ENCODE assay signal across 16 mouse cellular contexts in genomic region chr5:8408746-8409145, GRCm38 (mm10). TPM values are rescaled to one million over a fixed set of nuclear protein-coding genes. Genes with fewer than 3 reads are reported as not detected.
DNase-seq lines count a peak whose midpoint lies in the region; ATAC-seq and TF ChIP-seq lines count a peak whose summit lies in the region.
"Had no signal": no experiment of that assay in that cellular context is flagged by ENCODE, and none has a peak within 500 bp of the region (broad histone marks: within the 10 kb centered on the region; RNA-seq: fewer than 3 reads in every experiment).

No protein-coding gene starts in this region.

- TF ChIP-seq POLR2A in CH12.LX (IDR thresholded peaks at IDR 0.05; ENCODE audit: low read depth, low read length) = no peak

- TF ChIP-seq EP300 in CH12.LX (IDR thresholded peaks at IDR 0.05; ENCODE audit: low read length) = no peak

- no peak overlapping the region for H3K4me2 ChIP-seq in kidney, postnatal 0 days (ENCODE audit: low read length)
- H3K4me2 ChIP-seq in CH12.LX (ENCODE audit: insufficient read depth, low read depth, poor library complexity, severe bottlenecking) = no peak overlapping the region
- H3K4me2 ChIP-seq: embryonic facial prominence, embryonic 15.5 days; heart, embryonic 12.5 days had no signal

- no peak for DNase-seq in kidney, postnatal 0 days (ENCODE audit: low spot score)
- DNase-seq in kidney, postnatal 14 days = no peak
- DNase-seq in 416B (ENCODE audit: low read depth) (peak; percentile 39), CH12.LX (ENCODE audit: extremely low read depth) (no peak)
- no peak for DNase-seq in right cerebral cortex, postnatal 14 days
- no peak for DNase-seq in neural tube, embryonic 10.5 days (ENCODE audit: extremely low spot score, low spot score)
- DNase-seq: cerebellum, postnatal 14 days; embryo, embryonic 11 days; heart, postnatal 36 days; kidney, adult 9 months; thymus, adult 18-20 months had no signal

- peak; percentile 36 for TF ChIP-seq CTCF in kidney, postnatal 0 days (IDR thresholded peaks at IDR 0.05; ENCODE audit: low read depth)
- TF ChIP-seq CTCF in CH12.LX (conservative IDR thresholded peaks at IDR 0.05 in 1 of 2, IDR thresholded peaks at IDR 0.05 in 1 of 2; ENCODE audit: low read depth in 2 of 2, low read length in 2 of 2) = no peak

- H3K4me3 ChIP-seq in kidney, postnatal 0 days (replicated peaks; ENCODE audit: low read depth, low read length) = no peak overlapping the region
- H3K4me3 ChIP-seq in CH12.LX (replicated peaks in 1 of 3; ENCODE audit: low read depth in 2 of 3, low read length in 2 of 3, poor library complexity in 1 of 3) = no peak overlapping the region
- H3K4me3 ChIP-seq: embryonic facial prominence, embryonic 15.5 days; heart, embryonic 12.5 days; midbrain, embryonic 10.5 days; myocyte had no signal

- in situ Hi-C loops in CH12.LX (cut with MboI; ENCODE audit: low pct_ligation_motif_present, low pct_unique_long_range_greater_than_20kb, low sequenced_read_pairs) = no loop called here

- dilution Hi-C loops in CH12.LX (cut with MboI; ENCODE audit: extremely low pct_ligation_motif_present, extremely low pct_unique_long_range_greater_than_20kb, low sequenced_read_pairs) = no loop called here

- no peak overlapping the region for H3K9ac ChIP-seq in kidney, postnatal 0 days (ENCODE audit: low read depth, low read length)
- H3K9ac ChIP-seq in CH12.LX (ENCODE audit: insufficient read depth, low read depth) = no peak overlapping the region
- H3K9ac ChIP-seq: embryonic facial prominence, embryonic 15.5 days; heart, embryonic 12.5 days had no signal

- 87% methylated on average over 4 of the region's 4 CpGs for WGBS in kidney, postnatal 0 days

- H3K79me2 ChIP-seq in CH12.LX (replicated peaks; ENCODE audit: control insufficient read depth, extremely low read depth, insufficient read depth, poor library complexity, severe bottlenecking) = peaks cover 16% of the 10 kb centered on the region

- no peak for ATAC-seq in kidney, postnatal 0 days (replicated peaks; ENCODE audit: low FRiP score, low read depth)
- peak; percentile 35 for ATAC-seq in inflammation-experienced regulatory T-cells, adult 6 months

- no peaks in the 10 kb centered on the region for H3K9me3 ChIP-seq in kidney, postnatal 0 days (replicated peaks; ENCODE audit: low read length)
- no peaks in the 10 kb centered on the region for H3K9me3 ChIP-seq in CH12.LX (replicated peaks; ENCODE audit: low read length)
- H3K9me3 ChIP-seq: embryonic facial prominence, embryonic 15.5 days; heart, embryonic 12.5 days; midbrain, embryonic 10.5 days had no signal

- H3K27ac ChIP-seq in kidney, postnatal 0 days = no peak overlapping the region
- no peak overlapping the region for H3K27ac ChIP-seq in CH12.LX (ENCODE audit: insufficient read depth, low read depth)
- H3K27ac ChIP-seq: embryonic facial prominence, embryonic 15.5 days; midbrain, embryonic 10.5 days had no signal

- H3K36me3 ChIP-seq in kidney, postnatal 0 days (ENCODE audit: insufficient read depth, low read length) = peaks cover 17% of the 10 kb centered on the region
- peaks cover 33 to 84% of the 10 kb centered on the region in 2 experiments for H3K36me3 ChIP-seq in CH12.LX (replicated peaks in 1 of 2; ENCODE audit: control insufficient read depth in 1 of 2, insufficient read depth in 1 of 2, low read length in 1 of 2)

- no peaks in the 10 kb centered on the region for H3K4me1 ChIP-seq in kidney, postnatal 0 days (replicated peaks; ENCODE audit: insufficient read depth, low read length)
- H3K4me1 ChIP-seq in CH12.LX (ENCODE audit: control insufficient read depth in 1 of 2, insufficient read depth in 2 of 2) = peaks cover 0 to 2% of the 10 kb centered on the region in 2 experiments; a peak in 1 of 4 replicates
- H3K4me1 ChIP-seq: embryonic facial prominence, embryonic 15.5 days; heart, embryonic 12.5 days; midbrain, embryonic 10.5 days had no signal

- H3K27me3 ChIP-seq in kidney, postnatal 0 days (ENCODE audit: insufficient read depth, low read length) = no peaks in the 10 kb centered on the region
- no peaks in the 10 kb centered on the region for H3K27me3 ChIP-seq in CH12.LX (replicated peaks)
- H3K27me3 ChIP-seq: embryonic facial prominence, embryonic 15.5 days; heart, embryonic 12.5 days had no signal

- TF ChIP-seq RAD21 in CH12.LX (IDR thresholded peaks at IDR 0.05; ENCODE audit: low read depth, low read length) = peak; percentile 6; the same call in 1 of the 2 replicates

TF ChIP-seq in CH12.LX, 34 proteins besides CTCF, POLR2A, EP300 and RAD21:
- TF ChIP-seq HCFC1 (IDR thresholded peaks at IDR 0.05; ENCODE audit: low read depth, low read length) (no peak), MEF2A (IDR thresholded peaks at IDR 0.05; ENCODE audit: borderline replicate concordance, low read depth, low read length) (no peak), JUN (IDR thresholded peaks at IDR 0.05; ENCODE audit: insufficient read depth, low read depth, low read length) (no peak), TBP (conservative IDR thresholded peaks at IDR 0.05; ENCODE audit: low read depth, low read length) (no peak), SMC3 (IDR thresholded peaks at IDR 0.05; ENCODE audit: low read depth, low read length) (no peak), MAZ (IDR thresholded peaks at IDR 0.05; ENCODE audit: low read depth, low read length) (no peak), USF2 (conservative IDR thresholded peaks at IDR 0.05; ENCODE audit: low read depth, low read length) (no peak), ELF1 (IDR thresholded peaks at IDR 0.05; ENCODE audit: low read depth, low read length) (no peak), NRF1 (IDR thresholded peaks at IDR 0.05; ENCODE audit: low read depth, low read length) (no peak), NELFE (IDR thresholded peaks at IDR 0.05; ENCODE audit: low read depth, low read length) (no peak), GABPA (IDR thresholded peaks at IDR 0.05; ENCODE audit: insufficient replicate concordance, low read depth, low read length) (no peak), CHD1 (IDR thresholded peaks at IDR 0.05; ENCODE audit: low read depth, low read length) (no peak), RCOR1 (conservative IDR thresholded peaks at IDR 0.05; ENCODE audit: low read depth, low read length) (no peak), MAFK (IDR thresholded peaks at IDR 0.05; ENCODE audit: insufficient replicate concordance, low read length) (no peak), E2F4 (IDR thresholded peaks at IDR 0.05; ENCODE audit: insufficient replicate concordance, low read depth, low read length) (no peak), ZMIZ1 (IDR thresholded peaks at IDR 0.05; ENCODE audit: low read depth, low read length) (no peak), TCF12 (IDR thresholded peaks at IDR 0.05; ENCODE audit: low read depth, low read length) (no peak), BHLHE40 (IDR thresholded peaks at IDR 0.05; ENCODE audit: low read depth, low read length) (no peak)

RNA-seq across cellular contexts. Expression of gene Dbf4, which starts 13.8 kb away (rescaled TPM):
- 23.7 and 24.3 TPM in 2 replicates for polyA plus RNA-seq in kidney, postnatal 0 days (2015; fragmentation: Nextera tagmentation; extraction: Ambion mirVana)
- total RNA-seq in CH12.LX (2012; rRNA removed) = 50.0 and 59.8 TPM in 2 replicates
- 119 and 143 TPM in 2 replicates for total RNA-seq in CH12.LX (2014; rRNA removed)
- 96.6 and 103 TPM in 2 replicates for polyA plus RNA-seq in CH12.LX (2012; ENCODE audit: insufficient read length, low read depth)
- 10 to 100 TPM in 1 of 3 experiments, 1 to 10 TPM in 2; 7.2 to 31.0 (median 8.9) TPM for polyA plus RNA-seq in inflammation-experienced regulatory T-cells, adult 6 months (2017; shearing (Covaris generic))

RNA-seq across cellular contexts. Expression of gene Slc25a40, which starts 13.9 kb away (rescaled TPM):
- 10.3 and 11.2 TPM in 2 replicates for polyA plus RNA-seq in kidney, postnatal 0 days (2015; fragmentation: Nextera tagmentation; extraction: Ambion mirVana)
- total RNA-seq in CH12.LX (2012; rRNA removed) (5.0 and 7.0 TPM in 2 replicates), CH12.LX (2014; rRNA removed) (11.1 and 14.6 TPM in 2 replicates)
- 9.9 and 10.2 TPM in 2 replicates for polyA plus RNA-seq in CH12.LX (2012; ENCODE audit: insufficient read length, low read depth)
- polyA plus RNA-seq in inflammation-experienced regulatory T-cells, adult 6 months (2017; shearing (Covaris generic)) = 10 to 100 TPM; 20.7 to 26.7 (median 26.6) TPM

RNA-seq across cellular contexts. Expression of gene Adam22, which starts 40.8 kb away (rescaled TPM):
- 7.4 and 7.7 TPM in 2 replicates for polyA plus RNA-seq in kidney, postnatal 0 days (2015; fragmentation: Nextera tagmentation; extraction: Ambion mirVana)
- 0.38 and 0.55 TPM in 2 replicates for total RNA-seq in CH12.LX (2012; rRNA removed)
- total RNA-seq in CH12.LX (2014; rRNA removed) = 0.07 and 0.16 TPM in 2 replicates
- polyA plus RNA-seq in CH12.LX (2012; ENCODE audit: insufficient read length, low read depth) = 0.14 and 0.19 TPM in 2 replicates
- polyA plus RNA-seq in inflammation-experienced regulatory T-cells, adult 6 months (2017; shearing (Covaris generic)) = 1 to 10 TPM in 1 of 3 experiments, under 1 TPM in 2; 0.59 to 1.2 (median 0.67) TPM
